Mouse (Mus musculus): ENCODE measurements around the gene Raver2.

Raver2 gene

DNA sequence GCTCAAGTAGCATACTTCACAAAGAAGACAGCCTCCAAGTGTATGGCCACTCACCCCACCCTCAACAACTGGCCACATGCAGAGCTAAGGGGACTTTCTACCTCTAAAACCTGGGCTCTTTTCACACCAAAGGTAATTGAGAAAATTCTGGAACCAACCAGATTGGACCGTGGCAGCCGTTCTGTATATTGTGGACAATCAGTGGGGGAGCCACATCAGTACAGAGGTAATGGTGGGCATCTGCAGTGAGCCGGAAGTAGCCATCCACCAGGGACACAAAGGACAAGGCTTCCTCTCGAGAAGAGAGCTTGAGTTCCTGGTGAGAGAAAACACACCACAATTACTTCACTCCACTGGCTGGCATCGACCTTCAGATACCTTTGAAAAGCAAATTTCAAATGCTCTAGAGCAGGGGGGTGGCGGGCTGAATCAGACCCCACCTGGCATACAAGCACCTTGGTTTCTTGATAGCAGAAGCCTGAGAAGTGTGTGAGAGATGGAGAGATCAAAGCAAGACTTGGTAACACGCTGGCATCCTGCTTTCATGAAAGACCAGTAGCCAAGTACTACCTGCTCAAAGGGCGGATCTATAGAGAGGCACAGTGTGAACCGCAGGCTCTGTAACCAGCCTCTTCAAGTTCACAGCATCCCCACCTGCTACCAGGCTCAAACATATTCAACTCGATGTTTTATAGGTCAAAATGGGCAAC lies 106.3 kb downstream of the Raver2 start:
- no peak for DNase-seq (ENCODE audit: low read depth, low spot score)

DNA sequence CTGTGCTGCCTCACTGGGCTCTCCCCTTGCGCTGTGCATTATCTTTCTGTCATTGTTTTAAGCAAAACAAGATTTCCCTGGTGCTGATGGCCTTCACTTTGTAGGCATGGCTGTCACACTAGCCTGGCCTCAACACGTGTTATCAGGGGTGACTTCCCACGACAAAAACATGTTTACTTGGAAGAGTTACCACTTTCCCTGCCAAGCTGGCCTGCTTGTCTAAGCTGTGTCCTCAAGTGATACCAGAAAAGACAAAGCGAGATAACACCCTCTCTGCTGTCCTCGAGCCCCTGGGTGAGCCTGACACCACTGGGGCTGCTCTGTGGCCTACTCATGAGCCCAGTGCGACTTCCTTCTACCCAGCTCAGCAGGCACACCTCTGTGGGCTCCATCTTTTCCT lies 107.3 kb downstream of the Raver2 start:
- no peak for DNase-seq (ENCODE audit: low read depth, low spot score)

DNA sequence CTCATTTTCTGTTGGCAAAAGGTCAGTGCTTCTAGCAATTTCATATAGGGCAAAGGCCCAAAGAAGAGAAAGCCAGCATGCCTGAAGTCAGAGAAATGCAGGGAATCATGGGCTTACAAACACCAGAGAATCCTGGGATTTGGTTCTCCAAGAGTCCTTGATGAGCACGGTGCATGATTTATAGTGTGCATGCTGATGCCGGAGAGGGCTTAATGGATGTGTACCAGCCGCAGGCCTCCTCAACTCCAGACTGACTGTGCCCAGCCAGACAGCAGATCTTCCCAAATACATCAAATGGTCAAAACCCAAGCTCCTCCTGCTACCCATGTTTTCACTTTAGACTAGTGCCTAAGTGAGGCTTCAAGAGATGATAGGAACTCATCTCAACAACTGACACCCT lies 109.0 kb downstream of the Raver2 start:
- no peak for DNase-seq (ENCODE audit: low read depth, low spot score)

DNA sequence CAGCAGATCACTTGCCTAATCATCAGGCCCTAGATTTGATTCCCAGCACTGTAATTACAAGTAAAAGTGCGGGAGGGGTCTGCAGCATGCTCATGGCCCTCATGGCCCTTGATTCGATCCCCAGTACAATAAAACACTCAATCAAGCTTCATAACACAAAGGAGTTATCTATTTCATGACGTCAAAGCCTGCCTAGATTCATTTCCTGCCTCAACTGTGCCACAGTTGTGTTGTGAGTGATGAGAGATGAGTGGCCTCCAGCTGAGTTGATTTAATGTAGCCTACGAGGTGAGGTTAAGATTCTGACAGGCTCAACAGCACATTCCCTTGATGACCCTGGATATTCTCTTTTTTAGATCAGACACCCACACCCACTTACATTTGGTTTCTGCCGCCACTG lies 110.3 kb downstream of the Raver2 start:
- no peak for DNase-seq (ENCODE audit: low read depth, low spot score)

DNA sequence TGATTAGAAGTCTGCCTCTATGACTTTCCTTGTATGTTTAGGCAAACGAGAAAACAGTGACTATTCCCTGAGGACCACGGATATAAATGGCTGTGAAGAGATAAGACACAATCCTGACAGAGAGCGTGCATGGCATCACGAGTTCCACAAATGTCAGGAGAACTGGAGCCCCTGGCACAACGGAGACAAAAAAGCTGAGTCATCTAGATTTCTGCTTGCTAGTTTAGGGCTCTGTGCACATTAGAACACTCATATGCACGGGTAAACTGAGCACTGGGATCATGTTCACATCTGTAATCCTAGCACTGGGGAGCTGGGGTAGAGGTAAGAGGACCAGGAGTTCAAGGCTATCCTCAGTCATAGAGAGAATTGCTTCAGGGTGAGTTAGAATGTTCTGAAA lies 111.1 kb downstream of the Raver2 start:
- no peak for DNase-seq (ENCODE audit: low read depth, low spot score)

DNA sequence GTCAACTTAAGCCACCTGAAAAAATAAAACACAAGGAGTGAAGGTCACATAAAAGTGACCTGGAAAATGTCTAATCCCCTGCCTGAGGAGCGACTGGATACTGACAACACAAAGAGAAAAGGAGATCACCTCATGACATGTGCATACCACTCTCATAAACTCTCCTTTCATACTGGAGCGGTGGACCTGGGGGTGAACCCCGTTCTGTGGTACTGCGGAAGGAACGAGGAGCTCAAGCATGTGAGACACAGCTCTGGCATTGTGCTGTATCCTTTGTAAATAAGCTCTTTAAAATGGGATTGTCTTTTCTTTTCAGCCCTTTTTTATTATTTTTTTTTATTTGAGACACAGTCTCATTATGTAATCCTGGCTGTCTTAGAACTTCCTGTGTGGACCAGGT lies 111.9 kb downstream of the Raver2 start:
- DNase-seq (ENCODE audit: low read depth, low spot score) = no peak

DNA sequence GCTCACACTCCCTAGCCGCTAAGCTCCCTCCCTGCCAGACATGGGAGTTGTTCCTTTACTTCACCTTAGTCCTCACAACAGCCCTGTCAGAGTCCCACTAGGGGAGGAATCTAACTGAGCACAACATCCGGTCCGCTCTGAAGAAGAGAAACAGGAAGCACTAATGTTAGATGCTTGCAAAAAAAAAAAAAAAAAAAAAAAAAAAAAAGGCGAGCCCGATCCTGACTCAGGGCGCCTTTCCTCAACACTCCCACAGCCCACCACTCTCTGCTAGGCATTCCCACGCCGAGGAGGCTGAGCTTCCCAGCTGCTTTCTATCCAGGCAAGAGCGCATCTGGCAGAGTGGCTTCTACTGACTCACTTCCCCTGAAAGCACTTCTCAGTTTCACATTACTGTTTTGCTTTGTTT lies 113.8 kb downstream of the Raver2 start:
- no peak for DNase-seq (ENCODE audit: low read depth, low spot score)

DNA sequence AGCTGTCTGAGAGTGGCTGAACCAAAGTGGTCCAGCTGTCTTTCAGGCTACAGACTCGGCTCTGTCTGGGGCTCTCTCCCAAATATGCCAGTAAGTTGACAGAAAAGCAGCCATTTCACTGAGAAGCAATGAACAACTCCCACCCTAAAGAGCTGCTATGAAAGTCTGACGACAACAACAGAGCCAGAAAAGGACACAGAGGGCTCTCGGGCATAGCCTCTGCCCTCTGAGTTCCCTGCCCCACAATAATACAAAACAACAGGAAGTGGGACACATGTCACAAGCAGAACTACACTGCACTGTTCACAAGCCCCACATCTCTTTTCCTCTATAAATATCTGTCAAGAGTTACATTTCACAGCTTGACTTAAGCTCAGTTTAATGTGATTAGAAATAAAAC lies 116.4 kb downstream of the Raver2 start:
- DNase-seq (ENCODE audit: low read depth, low spot score) = no peak

DNA sequence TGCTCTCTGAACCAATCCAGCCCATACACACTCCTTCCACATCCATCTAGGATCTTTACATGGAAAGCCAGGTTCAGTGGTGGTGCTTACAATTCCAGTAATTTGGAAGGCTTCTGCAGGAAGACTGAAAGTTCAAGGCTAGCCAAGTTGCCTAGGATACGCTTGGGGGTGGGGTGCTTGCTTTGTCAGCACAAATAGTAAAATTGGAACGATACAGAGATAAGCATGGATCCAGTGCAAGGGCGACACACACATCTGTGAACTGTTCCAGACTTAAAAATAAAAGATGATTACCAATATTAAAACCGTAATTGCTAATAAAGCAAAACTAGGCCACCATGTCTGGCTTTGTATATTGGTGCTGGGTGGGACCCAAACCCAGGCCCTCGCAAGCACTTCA lies 117.8 kb downstream of the Raver2 start:
- no peak for DNase-seq (ENCODE audit: low read depth, low spot score)

DNA sequence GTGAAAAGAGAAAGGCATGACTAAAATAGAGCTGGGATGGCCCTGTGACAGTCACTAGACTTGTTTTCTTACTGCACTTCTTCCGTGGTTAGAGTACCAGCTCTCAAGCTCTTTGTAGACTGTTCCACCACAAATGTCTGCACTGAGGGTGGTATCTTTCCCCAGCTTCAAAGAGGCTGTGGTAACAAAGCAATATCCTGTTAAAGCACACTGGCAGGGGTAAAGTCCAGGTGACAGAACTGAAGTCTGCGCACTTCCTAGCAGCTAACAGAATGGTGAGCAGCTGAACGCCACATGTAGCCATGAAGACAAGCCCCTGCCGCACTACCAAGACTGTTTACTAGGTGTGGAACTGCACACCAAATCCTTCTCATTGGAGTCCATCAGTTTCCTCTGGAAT lies 118.6 kb downstream of the Raver2 start:
- DNase-seq (ENCODE audit: low read depth, low spot score) = no peak

DNA sequence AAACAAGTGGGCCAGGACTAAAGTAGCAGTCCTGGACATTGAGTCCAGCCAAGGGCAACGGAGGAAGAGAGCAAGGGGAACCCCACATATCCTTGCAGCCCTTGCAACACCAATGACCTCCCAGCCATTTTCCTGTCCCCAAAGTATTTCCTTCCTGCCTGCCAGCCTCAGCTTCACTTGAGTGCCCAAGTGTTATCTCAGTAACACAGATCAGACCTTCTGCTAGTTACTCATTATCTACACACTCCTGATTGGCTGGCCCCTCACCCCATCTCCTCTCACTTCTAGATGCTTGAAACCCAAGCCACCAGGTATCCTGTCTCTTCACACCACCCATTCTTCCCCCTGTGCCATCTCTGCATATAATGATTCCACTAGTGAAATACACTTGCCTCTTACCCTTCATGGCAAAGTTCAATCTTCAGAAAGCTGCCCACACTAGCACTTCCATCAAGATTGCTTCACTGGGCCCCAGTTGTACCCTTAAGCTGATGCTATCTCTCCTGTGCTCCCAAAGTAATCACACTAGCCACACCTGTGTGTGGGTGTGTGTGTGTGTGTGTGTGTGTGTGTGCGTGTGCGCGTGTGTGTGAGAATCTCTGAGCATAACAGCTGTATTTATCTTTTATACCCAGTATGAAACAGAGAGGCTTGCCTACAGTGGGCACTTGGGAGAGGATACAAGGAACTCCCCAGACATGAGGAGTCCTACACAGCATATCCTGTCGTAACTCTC lies 123.6 kb downstream of the Raver2 start:
- no peak for DNase-seq (ENCODE audit: low read depth, low spot score)

DNA sequence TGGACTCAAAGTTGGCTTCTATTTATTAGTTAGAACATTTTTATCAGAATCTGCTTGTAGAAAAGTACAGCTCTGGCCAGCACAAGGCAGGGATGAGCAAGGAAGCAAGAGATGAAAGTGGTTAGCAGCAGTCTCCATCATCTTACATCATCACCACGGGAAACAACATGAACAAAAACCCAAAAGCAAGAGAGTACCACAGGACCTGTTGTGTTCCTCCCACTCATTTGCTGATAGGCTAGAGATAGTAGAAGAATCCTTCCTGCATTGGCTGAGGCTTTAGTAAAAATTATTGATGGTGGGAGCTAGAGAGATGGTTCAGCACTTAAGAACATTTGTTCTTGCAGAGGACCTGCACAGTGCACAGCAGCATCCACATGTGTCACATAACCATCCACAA lies 125.4 kb downstream of the Raver2 start:
- no peak for DNase-seq (ENCODE audit: low read depth, low spot score)

DNA sequence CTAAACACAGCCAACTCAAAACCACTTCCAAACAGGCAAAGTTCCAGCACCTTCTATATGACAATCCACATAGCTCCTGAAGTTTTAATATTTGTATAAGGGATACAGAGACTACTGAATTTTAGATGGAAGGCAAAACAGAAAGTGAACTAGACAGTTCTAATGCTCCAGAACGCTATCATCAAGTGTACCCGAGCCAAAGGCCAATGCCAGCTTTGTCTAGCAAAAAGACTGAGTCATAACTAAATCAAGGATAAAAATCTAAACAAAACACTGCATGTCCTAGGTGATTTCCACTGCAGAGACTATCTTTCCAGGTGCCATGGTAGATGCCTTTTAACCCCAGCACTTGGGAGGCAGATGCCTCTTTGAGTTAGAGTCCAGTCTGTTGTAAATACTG lies 127.6 kb downstream of the Raver2 start:
- no peak for DNase-seq (ENCODE audit: low read depth, low spot score)

DNA sequence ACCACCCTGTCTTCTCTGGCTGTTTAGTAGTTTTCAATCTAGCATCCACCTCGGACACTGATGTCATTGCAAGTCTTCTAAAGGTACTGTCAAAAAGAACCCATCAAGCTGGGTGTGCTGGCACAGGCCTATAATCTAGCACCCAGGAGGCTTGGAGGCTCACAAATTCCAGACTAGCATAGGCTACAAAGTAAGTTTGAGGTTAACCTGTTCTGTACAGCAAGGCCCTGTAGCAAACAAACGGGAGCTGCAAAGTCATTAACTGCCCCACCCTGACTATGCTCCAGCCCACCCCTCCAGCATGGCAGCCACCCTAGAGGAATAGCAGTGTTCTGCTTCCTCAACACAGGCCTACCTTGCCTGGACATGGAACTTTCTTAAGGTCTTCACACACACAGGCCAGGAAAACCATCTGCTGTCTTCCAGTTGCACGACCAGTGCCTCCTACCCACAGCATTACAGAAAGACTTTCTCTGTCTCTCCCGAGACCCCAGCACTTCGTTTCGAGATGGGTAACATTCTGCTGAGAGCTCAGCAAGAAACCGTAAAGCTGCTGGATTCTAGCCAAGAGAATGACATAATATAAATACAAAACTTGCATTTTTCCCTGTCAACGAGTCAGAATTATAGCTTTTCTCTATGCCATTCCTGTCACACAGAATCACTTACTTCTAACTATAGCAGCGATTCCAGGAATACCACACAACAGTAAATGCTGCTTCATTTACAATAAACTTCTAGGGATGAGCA lies 128.8 kb downstream of the Raver2 start:
- DNase-seq (ENCODE audit: low read depth, low spot score) = no peak

DNA sequence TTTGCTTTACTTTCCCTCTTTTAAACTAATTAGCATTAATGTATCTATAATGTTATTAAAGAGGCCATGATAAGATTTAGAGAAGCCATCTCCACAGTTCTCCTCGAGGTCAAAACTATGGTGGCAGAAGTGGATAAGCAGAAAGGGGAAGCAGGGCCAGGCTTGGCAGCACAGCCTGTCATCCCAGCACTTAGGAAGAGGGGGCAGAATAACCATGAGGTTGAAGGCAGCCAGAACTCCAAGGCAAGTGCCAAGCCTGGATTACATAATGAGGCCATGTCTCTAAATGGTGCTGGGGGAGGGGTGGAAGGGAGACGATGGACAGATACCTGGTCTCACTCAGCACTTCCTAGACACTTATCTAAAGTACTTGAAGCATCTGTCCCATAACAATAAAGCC lies 129.6 kb downstream of the Raver2 start:
- no peak for DNase-seq (ENCODE audit: low read depth, low spot score)

DNA sequence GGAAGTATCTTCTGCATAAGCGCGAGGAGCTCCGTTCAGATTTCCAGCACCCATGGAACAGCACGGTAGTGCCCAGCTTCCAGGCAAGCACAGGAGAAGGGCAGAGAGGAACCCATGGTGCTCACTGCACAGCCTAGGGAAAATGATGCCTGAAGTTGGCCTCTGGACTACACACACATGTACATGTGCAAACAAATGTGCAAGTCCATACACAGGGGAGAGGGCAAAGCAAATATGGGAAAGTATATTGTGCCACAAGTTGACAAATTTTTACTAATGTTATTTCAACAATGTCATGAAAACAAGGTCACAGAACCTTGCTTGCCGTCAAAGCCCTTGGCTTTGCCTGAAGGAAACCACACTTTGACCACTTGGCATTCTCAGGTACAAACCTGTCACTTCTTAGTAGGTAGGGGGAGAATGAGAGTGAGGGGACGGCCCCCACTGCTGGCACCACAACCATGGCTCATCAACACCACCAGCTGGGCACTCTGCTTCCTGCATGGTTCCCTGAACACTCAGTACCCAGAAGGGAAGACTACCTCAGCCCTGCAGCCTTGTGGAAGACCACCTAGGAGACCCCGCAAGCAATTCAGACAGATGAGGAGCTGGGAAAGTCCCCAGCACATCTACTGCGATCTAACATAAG lies 130.8 kb downstream of the Raver2 start:
- no peak for DNase-seq (ENCODE audit: low read depth, low spot score)
